Mouse (Mus musculus): ENCODE measurements around the gene Rbm6. TPM values are rescaled to one million over a fixed set of nuclear protein-coding genes. Genes with fewer than 3 reads are reported as not detected.

Gene Rbm6
- total RNA-seq (2021), result 49.8 and 61.4 TPM in 2 replicates
- long read RNA-seq, experiment 1, transcript Rbm6-207 (21 exons, 3,716 nt), result major isoform, 14 of 34 reads
- long read RNA-seq, experiment 1, partial matches to known transcripts, result 1 of 34 reads
- long read RNA-seq, experiment 1, other reads (novel, unspliced or antisense), result 17 of 34 reads
- long read RNA-seq, experiment 2, transcript Rbm6-207 (21 exons, 3,716 nt), result major isoform, 12 of 24 reads
- long read RNA-seq, experiment 2, partial matches to known transcripts, result 4 of 24 reads
- long read RNA-seq, experiment 2, other reads (novel, unspliced or antisense), result 5 of 24 reads

- DNase-seq, result no peak
Measured at GRCm38 (mm10) chr9:107873137-107873536, at the start of gene Rbm6. Gene Rbm6, minus strand, starts transcription at chr9:107873237.

- no peak for DNase-seq
Measured at GRCm38 (mm10) chr9:107919441-107919840, 46.4 kb upstream of the Rbm6 start.

- no peak for DNase-seq
Measured at GRCm38 (mm10) chr9:107918884-107919283, 45.8 kb upstream of the Rbm6 start.

- peak; percentile 15 for DNase-seq
Measured at GRCm38 (mm10) chr9:107917895-107918608, 45.0 kb upstream of the Rbm6 start.

- DNase-seq, result no peak
Measured at GRCm38 (mm10) chr9:107914764-107915420, 41.9 kb upstream of the Rbm6 start.

GRCm38 (mm10) chr9:107910025-107910769 lies 37.2 kb upstream of the Rbm6 start:
- no peak for DNase-seq

- DNase-seq, result peak; percentile 48
Measured at GRCm38 (mm10) chr9:107908410-107909158, 35.5 kb upstream of the Rbm6 start.

GRCm38 (mm10) chr9:107907801-107908120 lies 34.7 kb upstream of the Rbm6 start:
- peak; percentile 19 for DNase-seq

- peak; percentile 15 for DNase-seq
Measured at GRCm38 (mm10) chr9:107906967-107907800, 34.1 kb upstream of the Rbm6 start.

GRCm38 (mm10) chr9:107906252-107906966 lies 33.4 kb upstream of the Rbm6 start, which contains the start of gene Mst1r:
Gene Mst1r, plus strand, starts transcription at chr9:107906873.
- DNase-seq, result peak; percentile 89

- peak; percentile 92 for DNase-seq
Measured at GRCm38 (mm10) chr9:107904726-107905125, 31.7 kb upstream of the Rbm6 start.

GRCm38 (mm10) chr9:107901627-107901914 lies 28.5 kb upstream of the Rbm6 start:
- no peak for DNase-seq

- DNase-seq, result peak; percentile 80
Measured at GRCm38 (mm10) chr9:107900840-107901626, 28.0 kb upstream of the Rbm6 start.

- DNase-seq, result no peak
Measured at GRCm38 (mm10) chr9:107899855-107900254, 26.8 kb upstream of the Rbm6 start.

GRCm38 (mm10) chr9:107898563-107898962 lies 25.5 kb upstream of the Rbm6 start:
- DNase-seq, result peak; percentile 56

- no peak for DNase-seq
Measured at GRCm38 (mm10) chr9:107891023-107891422, 18.0 kb upstream of the Rbm6 start.

- DNase-seq, result no peak
Measured at GRCm38 (mm10) chr9:107890260-107890659, 17.2 kb upstream of the Rbm6 start.

GRCm38 (mm10) chr9:107888267-107888850 lies 15.3 kb upstream of the Rbm6 start:
- peak; percentile 64 for DNase-seq

- peak; percentile 93 for DNase-seq
Measured at GRCm38 (mm10) chr9:107887804-107888266, 14.8 kb upstream of the Rbm6 start, which contains the start of gene Mon1a. Gene Mon1a, plus strand, starts transcription at chr9:107888151.

Measured in adrenal gland, postnatal 14 days (tissue).